Comparison of ENCODE assay signal across 8 mouse cellular contexts in genomic region chr14:55520451-55521361, GRCm38 (mm10). TPM values are rescaled to one million over a fixed set of nuclear protein-coding genes. Genes with fewer than 3 reads are reported as not detected.
A peak's percentile ranks its signal among the peaks of the same experiment; 100 is the strongest.
DNase-seq lines count a peak whose midpoint lies in the region; ATAC-seq lines count a peak whose summit lies in the region.

No protein-coding gene starts in this region.

- no peak for DNase-seq in frontal cortex, postnatal 10 days (ENCODE audit: low spot score in 2 of 2)
- peak; percentile 53 for DNase-seq in ES-CJ7 (ENCODE audit: low read depth, low spot score)
- peak; percentile 59 for DNase-seq in embryo, embryonic 10 days (ENCODE audit: low spot score)
- DNase-seq in hindbrain, embryonic 11.5 days (ENCODE audit: low spot score) = peak; percentile 65

- H3K27ac ChIP-seq in hindbrain, embryonic 11.5 days (ENCODE audit: low read depth, low read length) = peak overlapping the region; percentile 61; the same call in 1 of the 2 replicates
- H3K27ac ChIP-seq in liver, embryonic 12.5 days = no peak overlapping the region
- peak overlapping the region; percentile 83 for H3K27ac ChIP-seq in neural tube, embryonic 15.5 days (replicated peaks)

- H3K9me3 ChIP-seq in hindbrain, embryonic 11.5 days (ENCODE audit: control insufficient read depth, low read length) = no peaks in the 10 kb centered on the region
- no peaks in the 10 kb centered on the region for H3K9me3 ChIP-seq in liver, embryonic 12.5 days (replicated peaks)
- no peaks in the 10 kb centered on the region for H3K9me3 ChIP-seq in neural tube, embryonic 15.5 days (replicated peaks)

- WGBS in hindbrain, embryonic 11.5 days = under 1% methylated on average over 61 of the region's 61 CpGs
- WGBS in liver, embryonic 12.5 days (ENCODE audit: insufficient replicate concordance) = 1% methylated on average over 61 of the region's 61 CpGs
- WGBS in neural tube, embryonic 15.5 days = under 1% methylated on average over 61 of the region's 61 CpGs

- peak overlapping the region; percentile 93 for H3K4me2 ChIP-seq in hindbrain, embryonic 11.5 days (replicated peaks; ENCODE audit: low read depth, low read length)
- H3K4me2 ChIP-seq in liver, embryonic 12.5 days = peak overlapping the region; percentile 68
- peak overlapping the region; percentile 92 for H3K4me2 ChIP-seq in neural tube, embryonic 15.5 days

- H3K4me1 ChIP-seq in hindbrain, embryonic 11.5 days (replicated peaks; ENCODE audit: control insufficient read depth, insufficient read depth, low read length) = no peaks in the 10 kb centered on the region
- H3K4me1 ChIP-seq in liver, embryonic 12.5 days = peaks cover 19% of the 10 kb centered on the region
- peaks cover 22% of the 10 kb centered on the region; the same call in 1 of the 2 replicates for H3K4me1 ChIP-seq in neural tube, embryonic 15.5 days

- peaks cover 11% of the 10 kb centered on the region; the same call in 1 of the 2 replicates for H3K27me3 ChIP-seq in hindbrain, embryonic 11.5 days (ENCODE audit: control insufficient read depth, insufficient read depth, low read length)
- H3K27me3 ChIP-seq in liver, embryonic 12.5 days (replicated peaks) = peaks cover 100% of the 10 kb centered on the region
- peaks cover 8% of the 10 kb centered on the region for H3K27me3 ChIP-seq in neural tube, embryonic 15.5 days (replicated peaks)

- ATAC-seq in frontal cortex, adult (ENCODE audit: low TSS enrichment) = peak; percentile 41
- ATAC-seq in hindbrain, embryonic 11.5 days (ENCODE audit: low FRiP score) = peak; percentile 71
- ATAC-seq in liver, embryonic 12.5 days = no peak
- peak; percentile 85 for ATAC-seq in neural tube, embryonic 15.5 days (ENCODE audit: low FRiP score)
- no peak for ATAC-seq in activated CD4-positive, CD25-positive, alpha-beta regulatory T cell, adult 4 months

- no peaks in the 10 kb centered on the region for H3K36me3 ChIP-seq in hindbrain, embryonic 11.5 days (ENCODE audit: control insufficient read depth, insufficient read depth, low read length)
- H3K36me3 ChIP-seq in liver, embryonic 12.5 days = no peaks in the 10 kb centered on the region
- H3K36me3 ChIP-seq in neural tube, embryonic 15.5 days = no peaks in the 10 kb centered on the region

- peak overlapping the region; percentile 52 for H3K4me3 ChIP-seq in hindbrain, embryonic 11.5 days (ENCODE audit: low read depth, low read length)
- H3K4me3 ChIP-seq in liver, embryonic 12.5 days = peak overlapping the region; percentile 49
- peak overlapping the region; percentile 55 for H3K4me3 ChIP-seq in neural tube, embryonic 15.5 days (replicated peaks)

- H3K9ac ChIP-seq in hindbrain, embryonic 11.5 days (ENCODE audit: low read depth, low read length) = peak overlapping the region; percentile 57
- peak overlapping the region; percentile 34 for H3K9ac ChIP-seq in liver, embryonic 12.5 days
- H3K9ac ChIP-seq in neural tube, embryonic 15.5 days (replicated peaks) = peak overlapping the region; percentile 67

RNA-seq across cellular contexts. Expression of gene Nrl, which starts 4.1 kb away (rescaled TPM):
- 0.15 and 0.20 TPM in 2 replicates for polyA plus RNA-seq in hindbrain, embryonic 11.5 days (2014; fragmentation: Nextera tagmentation; extraction: Ambion mirVana)
- polyA plus RNA-seq in liver, embryonic 12.5 days (2016; fragmentation: Nextera tagmentation; extraction: Ambion mirVana) = not detected in 2 replicates
- polyA plus RNA-seq in neural tube, embryonic 15.5 days (2015; fragmentation: Nextera tagmentation; extraction: Ambion mirVana) = 0.13 and 0.26 TPM in 2 replicates
- polyA plus RNA-seq in activated CD4-positive, CD25-positive, alpha-beta regulatory T cell, adult 4 months (2017; shearing (Covaris generic)) = under 1 TPM in 1 of 2 experiments, not detected in 1; 0.07 TPM

RNA-seq across cellular contexts. Expression of gene Cpne6, which starts 10.5 kb away (rescaled TPM):
- 1.3 and 1.6 TPM in 2 replicates for polyA plus RNA-seq in hindbrain, embryonic 11.5 days (2014; fragmentation: Nextera tagmentation; extraction: Ambion mirVana)
- polyA plus RNA-seq in liver, embryonic 12.5 days (2016; fragmentation: Nextera tagmentation; extraction: Ambion mirVana) = 0.13 TPM in 1 of 2 replicates, not detected in the other
- 17.8 and 20.0 TPM in 2 replicates for polyA plus RNA-seq in neural tube, embryonic 15.5 days (2015; fragmentation: Nextera tagmentation; extraction: Ambion mirVana)
- not detected for polyA plus RNA-seq in activated CD4-positive, CD25-positive, alpha-beta regulatory T cell, adult 4 months (2017; shearing (Covaris generic))

RNA-seq across cellular contexts. Expression of gene Pck2, which starts 19.4 kb away (rescaled TPM):
- 11.3 and 12.6 TPM in 2 replicates for polyA plus RNA-seq in hindbrain, embryonic 11.5 days (2014; fragmentation: Nextera tagmentation; extraction: Ambion mirVana)
- polyA plus RNA-seq in liver, embryonic 12.5 days (2016; fragmentation: Nextera tagmentation; extraction: Ambion mirVana) = 35.5 and 37.4 TPM in 2 replicates
- polyA plus RNA-seq in neural tube, embryonic 15.5 days (2015; fragmentation: Nextera tagmentation; extraction: Ambion mirVana) = 30.5 and 30.9 TPM in 2 replicates
- 10 to 100 TPM; 23.6 to 33.4 TPM for polyA plus RNA-seq in activated CD4-positive, CD25-positive, alpha-beta regulatory T cell, adult 4 months (2017; shearing (Covaris generic))

RNA-seq across cellular contexts. Expression of gene Carmil3, which starts 30.3 kb away (rescaled TPM):
- 10.1 and 14.0 TPM in 2 replicates for polyA plus RNA-seq in hindbrain, embryonic 11.5 days (2014; fragmentation: Nextera tagmentation; extraction: Ambion mirVana)
- polyA plus RNA-seq in liver, embryonic 12.5 days (2016; fragmentation: Nextera tagmentation; extraction: Ambion mirVana) = 0.91 and 1.8 TPM in 2 replicates
- 21.6 and 25.1 TPM in 2 replicates for polyA plus RNA-seq in neural tube, embryonic 15.5 days (2015; fragmentation: Nextera tagmentation; extraction: Ambion mirVana)
- polyA plus RNA-seq in activated CD4-positive, CD25-positive, alpha-beta regulatory T cell, adult 4 months (2017; shearing (Covaris generic)) = not detected

RNA-seq across cellular contexts. Expression of gene Dcaf11, which starts 39.1 kb away (rescaled TPM):
- 81.5 and 85.4 TPM in 2 replicates for polyA plus RNA-seq in hindbrain, embryonic 11.5 days (2014; fragmentation: Nextera tagmentation; extraction: Ambion mirVana)
- polyA plus RNA-seq in liver, embryonic 12.5 days (2016; fragmentation: Nextera tagmentation; extraction: Ambion mirVana) = 57.1 and 60.3 TPM in 2 replicates
- 98.9 and 102 TPM in 2 replicates for polyA plus RNA-seq in neural tube, embryonic 15.5 days (2015; fragmentation: Nextera tagmentation; extraction: Ambion mirVana)
- 10 to 100 TPM; 95.9 to 97.4 TPM for polyA plus RNA-seq in activated CD4-positive, CD25-positive, alpha-beta regulatory T cell, adult 4 months (2017; shearing (Covaris generic))

Comparison
In these comparisons a context has a peak if more than half of its experiments do, and no peak if none do; other contexts are left out.
1. ATAC-seq: peak in frontal cortex, adult (single experiment), hindbrain, embryonic 11.5 days (single experiment) and neural tube, embryonic 15.5 days (single experiment); none in liver, embryonic 12.5 days (single experiment) and activated CD4-positive, CD25-positive, alpha-beta regulatory T cell, adult 4 months (single experiment).
2. DNase-seq: peak in ES-CJ7 (single experiment), embryo, embryonic 10 days (single experiment) and hindbrain, embryonic 11.5 days (single experiment); none in frontal cortex, postnatal 10 days (0 of 2).
3. Peak in every context shown above with its lines, with median percentiles within 50 percentile points of each other: H3K4me2 ChIP-seq, H3K4me3 ChIP-seq and H3K9ac ChIP-seq.